Mouse (Mus musculus) heart, embryonic 12.5 days (tissue): Measurements from ENCODE around the gene H2-T23. TPM values are rescaled to one million over a fixed set of nuclear protein-coding genes. Genes with fewer than 3 reads are reported as not detected.
"Not testable (repeated sequence)": the region's sequence is repeated elsewhere in the genome, so short reads cannot be mapped to it uniquely, and the experiment has no call there.

ENCODE experiments used
- ATAC-seq: fragments of 200-750 bp; cut with Nextera tagmentation; 2 replicates; pipeline ENCODE4 v1.8.0; 2017; ENCODE audit warnings: moderate TSS enrichment, moderate library complexity; ENCODE audit not compliant: insufficient number of reproducible peaks, low FRiP score
- H3K27ac ChIP-seq: fragments of 300-500 bp; sonication (generic); 2 replicates; pipeline ENCODE4 v1.5.1; 2016; ENCODE audit warnings: mild to moderate bottlenecking, moderate library complexity; ENCODE audit not compliant: poor library complexity, severe bottlenecking
- H3K27me3 ChIP-seq: fragments of 300-500 bp; sonication (generic); replicated peaks from 2 replicates; pipeline ENCODE4 v1.6.1; 2016; ENCODE audit warnings: mild to moderate bottlenecking, moderate library complexity
- H3K36me3 ChIP-seq: fragments of 300-500 bp; sonication (generic); 2 replicates; pipeline ENCODE4 v1.6.1; 2016; ENCODE audit warnings: mild to moderate bottlenecking, moderate library complexity
- H3K4me1 ChIP-seq: fragments of 300-500 bp; sonication (generic); replicated peaks from 2 replicates; pipeline ENCODE4 v1.6.1; 2016; ENCODE audit warnings: mild to moderate bottlenecking
- H3K4me2 ChIP-seq: fragments of 300-500 bp; sonication (generic); 2 replicates; pipeline ENCODE4 v1.6.1; 2016; ENCODE audit warnings: mild to moderate bottlenecking, moderate library complexity
- H3K4me3 ChIP-seq: fragments of 300-500 bp; sonication (generic); 2 replicates; pipeline ENCODE4 v1.5.1; 2016; ENCODE audit warnings: mild to moderate bottlenecking
- H3K9ac ChIP-seq: fragments of 300-500 bp; sonication (generic); 2 replicates; pipeline ENCODE4 v1.6.1; 2016; ENCODE audit warnings: mild to moderate bottlenecking, moderate library complexity
- H3K9me3 ChIP-seq: fragments of 300-500 bp; sonication (generic); replicated peaks from 2 replicates; pipeline ENCODE4 v1.6.1; 2016; ENCODE audit warnings: mild to moderate bottlenecking, moderate library complexity
- WGBS: fragments of 180-500 bp; shearing (Covaris S2); methylation state at CpG from one replicate; pipeline ENCODE4 v1.1.7; 2016; 5-methylcytosine and 5-hydroxymethylcytosine counted together
- polyA plus RNA-seq: library from polyadenylated mRNA; unstranded; fragments of >200 nt; fragmentation: Nextera tagmentation; extraction: Ambion mirVana; gene quantifications from 2 replicates; pipeline ENCODE4 v1.2.1, GENCODE M21; 2016

H2-T23 gene
- polyA plus RNA-seq, 1 experiment from 2014 or later: 5.2 TPM

DNA sequence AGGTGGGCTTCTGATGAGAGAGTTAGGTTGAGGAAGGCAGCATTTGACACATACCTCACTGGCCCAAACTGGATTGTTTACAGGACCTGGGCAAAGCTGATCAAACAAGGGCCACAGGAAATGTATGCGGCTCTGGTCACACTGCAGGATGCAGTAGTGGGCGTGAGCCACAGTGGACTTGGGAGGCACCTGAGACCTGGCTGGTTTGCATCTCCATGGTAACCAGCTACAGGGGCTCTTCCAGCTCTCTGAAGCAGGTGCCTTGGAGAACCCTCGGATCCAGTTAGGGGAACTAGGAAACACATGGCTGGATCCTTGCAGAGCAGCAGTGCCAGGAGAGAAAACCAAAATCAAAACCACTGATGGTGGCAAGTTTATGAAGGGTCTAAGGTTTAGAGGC, 1.9 kb upstream of the H2-T23 start:
- not testable (repeated sequence) for H3K9ac ChIP-seq, H3K4me3 ChIP-seq, H3K36me3 ChIP-seq, H3K4me2 ChIP-seq, H3K9me3 ChIP-seq, H3K27ac ChIP-seq, ATAC-seq, H3K27me3 ChIP-seq, H3K4me1 ChIP-seq
- WGBS: 66% methylated on average over 3 of the region's 3 CpGs

GRCm38 (mm10) chr17:36031583-36032331, 898 bp downstream of the H2-T23 start:
- Histone ChIP-seq H3K4me3 (peak overlapping the region; percentile 60), H3K9ac (peak overlapping the region; percentile 65), H3K4me2 (peak overlapping the region; percentile 99)
- not testable (repeated sequence) for H3K36me3 ChIP-seq, H3K27me3 ChIP-seq, H3K27ac ChIP-seq, H3K9me3 ChIP-seq, H3K4me1 ChIP-seq
- 4% methylated on average over 40 of the region's 40 CpGs for WGBS
- ATAC-seq: peak; percentile 71

DNA sequence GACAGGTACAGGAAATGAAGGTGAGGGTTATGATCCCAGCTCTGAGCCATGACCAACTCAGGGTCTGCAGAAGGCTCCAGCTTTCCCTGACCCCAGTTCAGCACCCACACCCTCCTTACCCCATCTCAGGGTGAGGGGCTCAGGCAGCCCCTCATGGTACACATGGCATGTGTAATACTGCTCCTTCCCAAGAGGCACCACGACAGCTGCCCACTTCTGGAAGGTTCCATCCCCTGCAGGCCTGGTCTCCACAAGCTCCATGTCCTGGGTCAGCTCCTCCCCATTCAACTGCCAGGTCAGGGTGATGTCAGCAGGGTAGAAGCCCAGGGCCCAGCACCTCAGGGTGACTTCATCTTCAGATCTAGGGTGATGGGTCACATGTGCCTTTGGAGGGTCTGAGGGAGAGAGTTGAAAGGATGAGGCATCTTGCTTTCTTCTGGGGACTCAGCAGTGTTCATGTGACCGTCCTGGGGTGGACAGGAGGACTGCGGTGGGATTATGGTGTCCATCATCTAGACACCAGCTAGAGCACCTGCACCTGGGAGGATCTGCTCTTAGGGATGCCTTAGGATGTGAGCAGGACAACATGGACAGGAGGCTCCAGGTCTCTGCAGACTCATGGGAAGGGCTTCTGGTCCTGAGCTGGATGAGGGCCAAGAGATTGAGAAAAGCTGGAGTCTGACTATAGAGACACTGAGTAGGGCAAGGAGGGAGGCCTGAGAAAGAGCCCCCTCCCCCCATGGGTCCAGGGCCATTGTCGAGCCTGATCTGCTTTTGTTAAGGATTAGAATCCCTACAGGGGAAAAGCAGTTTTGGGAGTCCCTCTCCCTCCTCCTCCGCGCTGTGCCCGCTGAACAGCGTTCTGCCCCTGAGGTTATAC, 1.7 kb downstream of the H2-T23 start:
- Histone ChIP-seq H3K4me3 (peak overlapping the region; percentile 60; the same call in 1 of the 2 replicates), H3K9ac (peak overlapping the region; percentile 28; the same call in 1 of the 2 replicates)
- ATAC-seq: peak; percentile 15; the same call in 1 of the 2 replicates

DNA sequence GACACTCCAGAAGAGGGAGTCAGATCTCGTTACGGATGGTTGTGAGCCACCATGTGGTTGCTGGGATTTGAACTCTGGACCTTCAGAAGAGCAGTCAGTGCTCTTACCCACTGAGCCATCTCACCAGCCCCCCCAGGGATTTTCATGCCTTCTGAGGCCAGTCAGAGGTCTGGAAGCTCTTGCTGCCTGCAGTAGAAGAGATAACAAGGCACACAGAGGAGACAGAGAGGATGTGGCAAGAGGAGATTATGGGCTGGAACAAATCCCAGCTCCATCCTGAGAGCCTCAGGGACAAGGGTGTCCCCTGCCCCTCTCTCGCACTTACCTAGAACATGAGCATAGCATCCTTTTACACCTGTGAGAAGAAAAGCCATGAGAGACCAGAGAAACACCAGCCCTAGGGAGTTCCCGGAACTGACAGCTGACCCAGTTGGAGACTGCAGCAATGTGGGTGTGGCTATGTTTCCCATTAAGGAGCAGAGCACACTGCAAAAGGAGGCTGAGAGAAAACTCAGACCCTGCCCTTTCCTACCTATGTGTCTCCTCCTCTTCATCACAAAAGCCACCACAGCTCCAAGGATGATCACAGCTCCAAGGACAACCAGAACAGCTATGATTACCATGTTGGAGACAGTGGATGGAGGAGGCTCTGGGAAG, 2.5 kb downstream of the H2-T23 start:
- not testable (repeated sequence) for H3K4me2 ChIP-seq, H3K4me1 ChIP-seq, H3K27me3 ChIP-seq, H3K9me3 ChIP-seq, H3K27ac ChIP-seq, H3K9ac ChIP-seq, H3K4me3 ChIP-seq, H3K36me3 ChIP-seq, ATAC-seq
- 69% methylated on average over 4 of the region's 4 CpGs for WGBS

More for the DNA sequence above, 1.7 kb downstream of the H2-T23 start:
- 56% methylated on average over 7 of the region's 8 CpGs for WGBS
- H3K4me2 ChIP-seq: peak overlapping the region; percentile 99
- H3K27me3 ChIP-seq, H3K9me3 ChIP-seq, H3K4me1 ChIP-seq, H3K36me3 ChIP-seq, H3K27ac ChIP-seq: not testable (repeated sequence)

- no peaks in the 10 kb centered on the region for H3K9me3 ChIP-seq
- no peak for ATAC-seq
- 80% methylated on average over 7 of the region's 7 CpGs for WGBS
- H3K4me1 ChIP-seq: peaks cover 5% of the 10 kb centered on the region; the same call in 1 of the 2 replicates
- H3K9ac ChIP-seq: no peak overlapping the region
- no peak overlapping the region for H3K4me3 ChIP-seq
- H3K36me3 ChIP-seq: no peaks in the 10 kb centered on the region
- H3K27ac ChIP-seq: no peak overlapping the region
- no peak overlapping the region for H3K4me2 ChIP-seq
- H3K27me3 ChIP-seq: peaks cover 6% of the 10 kb centered on the region
Measured at GRCm38 (mm10) chr17:36028879-36029619, 3.6 kb downstream of the H2-T23 start.

DNA sequence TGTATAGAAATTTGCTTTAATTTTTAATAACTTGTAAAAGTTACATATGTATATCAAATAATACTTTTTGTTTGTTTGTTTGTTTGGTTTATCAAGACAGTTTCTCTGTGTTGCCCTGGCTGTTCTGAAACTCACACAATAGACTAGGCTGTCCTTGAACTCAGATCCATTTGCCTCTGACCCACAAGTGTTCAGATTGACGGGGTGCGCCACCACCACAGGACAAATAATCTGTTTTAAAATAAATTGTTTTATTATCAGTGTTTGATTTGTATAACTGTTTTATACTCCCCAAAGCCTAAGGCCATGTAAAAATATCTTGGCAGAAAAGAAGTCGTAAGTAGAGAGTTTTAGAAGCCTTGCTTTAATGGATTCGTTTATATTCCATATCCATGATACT, 5.0 kb downstream of the H2-T23 start:
- H3K36me3 ChIP-seq: no peaks in the 10 kb centered on the region
- H3K27me3 ChIP-seq: peaks cover 6% of the 10 kb centered on the region
- H3K9ac ChIP-seq: no peak overlapping the region
- 91% methylated on average over 4 of the region's 4 CpGs for WGBS
- no peaks in the 10 kb centered on the region for H3K9me3 ChIP-seq
- no peak for ATAC-seq
- no peak overlapping the region for H3K4me2 ChIP-seq
- H3K4me1 ChIP-seq: peaks cover 15% of the 10 kb centered on the region
- no peak overlapping the region for H3K27ac ChIP-seq
- H3K4me3 ChIP-seq: no peak overlapping the region

GRCm38 (mm10) chr17:36025901-36026300, 6.8 kb downstream of the H2-T23 start:
- no peak overlapping the region for H3K4me3 ChIP-seq
- H3K9ac ChIP-seq: no peak overlapping the region
- WGBS: 57% methylated on average over 4 of the region's 4 CpGs
- no peak overlapping the region for H3K4me2 ChIP-seq
- no peaks in the 10 kb centered on the region for H3K36me3 ChIP-seq
- H3K27me3 ChIP-seq: no peaks in the 10 kb centered on the region
- no peak for ATAC-seq
- no peaks in the 10 kb centered on the region for H3K9me3 ChIP-seq
- no peak overlapping the region for H3K27ac ChIP-seq
- H3K4me1 ChIP-seq: peaks cover 11% of the 10 kb centered on the region

- Histone ChIP-seq H3K9ac (no peak overlapping the region), H3K27me3 (no peaks in the 10 kb centered on the region), H3K4me1 (peaks cover 11% of the 10 kb centered on the region), H3K36me3 (no peaks in the 10 kb centered on the region), H3K27ac (no peak overlapping the region), H3K9me3 (0 out of 2 replicates have a peak, but pooled peaks cover 5% of the 10 kb centered on the region), H3K4me3 (no peak overlapping the region), H3K4me2 (no peak overlapping the region)
- ATAC-seq: no peak
- WGBS: 49% methylated on average over 5 of the region's 5 CpGs
Measured at GRCm38 (mm10) chr17:36025197-36025596, 7.5 kb downstream of the H2-T23 start.

GRCm38 (mm10) chr17:36023710-36024654, 8.7 kb downstream of the H2-T23 start:
- WGBS: 59% methylated on average over 9 of the region's 9 CpGs
- no peak overlapping the region for H3K4me3 ChIP-seq
- no peak overlapping the region for H3K27ac ChIP-seq
- H3K9ac ChIP-seq: no peak overlapping the region
- no peaks in the 10 kb centered on the region for H3K27me3 ChIP-seq
- 0 out of 2 replicates have a peak, but pooled peaks cover 5% of the 10 kb centered on the region for H3K9me3 ChIP-seq
- no peak for ATAC-seq
- no peak overlapping the region for H3K4me2 ChIP-seq
- no peaks in the 10 kb centered on the region for H3K36me3 ChIP-seq
- peaks cover 11% of the 10 kb centered on the region for H3K4me1 ChIP-seq

GRCm38 (mm10) chr17:36022922-36023321, 9.7 kb downstream of the H2-T23 start:
- H3K4me1 ChIP-seq: peaks cover 11% of the 10 kb centered on the region
- H3K4me3 ChIP-seq: no peak overlapping the region
- no peak overlapping the region for H3K9ac ChIP-seq
- 87% methylated on average over 6 of the region's 6 CpGs for WGBS
- H3K9me3 ChIP-seq: 0 out of 2 replicates have a peak, but pooled peaks cover 5% of the 10 kb centered on the region
- H3K36me3 ChIP-seq: no peaks in the 10 kb centered on the region
- H3K4me2 ChIP-seq: no peak overlapping the region
- ATAC-seq: no peak
- no peak overlapping the region for H3K27ac ChIP-seq
- H3K27me3 ChIP-seq: no peaks in the 10 kb centered on the region
